Mouse (Mus musculus) C2C12 (cell line): ENCODE measurements around the gene Cep19.

ENCODE experiments used
- CTCF ChIP-seq: IDR thresholded peaks from one replicate; pipeline ENCODE4 v1.5.1; 2011; ENCODE audit not compliant: control insufficient read depth, insufficient read depth, insufficient read length
- MAX ChIP-seq: IDR thresholded peaks from one replicate; pipeline ENCODE4 v1.6.1; 2011; ENCODE audit warnings: mild to moderate bottlenecking, control low read depth
- MYOD1 ChIP-seq: IDR thresholded peaks from one replicate; pipeline ENCODE4 v1.6.1; 2011; ENCODE audit warnings: low read depth; ENCODE audit not compliant: control insufficient read depth, insufficient read length
- MYOG ChIP-seq: IDR thresholded peaks from one replicate; pipeline ENCODE4 v1.6.1; 2011; ENCODE audit not compliant: control insufficient read depth, insufficient read length; ENCODE audit errors: extremely low read depth
- USF1 ChIP-seq: IDR thresholded peaks from one replicate; pipeline ENCODE4 v1.6.1; 2011; ENCODE audit warnings: low read depth, mild to moderate bottlenecking, control low read depth, moderate library complexity

GRCm38 (mm10) chr16:32133148-32133547, 33.5 kb downstream of the Cep19 start:
- TF ChIP-seq CTCF (no peak), MAX (no peak), MYOD1 (no peak), USF1 (no peak), MYOG (no peak)
